Mouse (Mus musculus) testis, adult 2 months (tissue): ENCODE measurements around the gene Matn1.

Experiments
- CTCF ChIP-seq: fragments of 200-500 bp; IDR thresholded peaks from 2 replicates; pipeline ENCODE4 v1.5.1; 2012; ENCODE audit warnings: low read depth, mild to moderate bottlenecking, inconsistent platforms, low read length, moderate library complexity; ENCODE audit not compliant: control insufficient read depth, insufficient read depth, insufficient replicate concordance
- POLR2A ChIP-seq: fragments of 200-500 bp; IDR thresholded peaks from 2 replicates; pipeline ENCODE4 v1.6.1; 2012; ENCODE audit warnings: low read depth, mild to moderate bottlenecking, inconsistent platforms, low read length, moderate library complexity; ENCODE audit not compliant: control insufficient read depth

DNA sequence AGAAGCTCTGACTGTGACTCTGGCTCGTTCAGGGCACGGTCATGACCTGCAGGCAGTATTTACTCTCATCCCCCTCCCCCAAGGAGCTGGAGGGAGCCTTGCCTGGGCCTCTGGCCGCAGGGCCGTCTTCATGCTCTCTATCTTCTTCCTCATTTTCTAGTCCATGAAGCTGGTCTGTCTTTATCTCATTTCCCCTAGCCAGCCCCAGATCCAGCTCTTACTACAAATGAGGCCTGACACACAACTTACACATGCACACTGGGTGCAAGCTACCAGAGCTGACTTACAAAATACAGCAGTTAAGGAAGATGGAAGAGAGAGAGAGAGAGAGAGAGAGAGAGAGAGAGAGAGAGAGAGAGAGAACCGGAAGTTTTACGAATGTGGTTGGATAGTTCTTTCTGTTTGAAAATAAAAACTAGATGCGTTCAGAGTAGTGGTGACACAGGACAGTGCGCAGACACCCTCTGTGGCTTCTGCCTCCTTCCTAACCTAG lies 41.9 kb upstream of the Matn1 start:
- TF ChIP-seq CTCF (no peak), POLR2A (no peak)
